Mouse (Mus musculus) embryonic facial prominence, embryonic 14.5 days (tissue): Measurements from ENCODE around the gene Unk. TPM values are rescaled to one million over a fixed set of nuclear protein-coding genes. Genes with fewer than 3 reads are reported as not detected.
A peak's percentile ranks its signal among the peaks of the same experiment; 100 is the strongest.

Experiments used
- ATAC-seq: fragments of 200-750 bp; cut with Nextera tagmentation; 2 replicates; pipeline ENCODE4 v1.8.0; 2017; ENCODE audit warnings: low read depth, moderate number of reproducible peaks, moderate TSS enrichment
- DNase-seq: peaks from one replicate; pipeline ENCODE4 v3.0.0-alpha.2; 2015; ENCODE audit warnings: low spot score
- H3K27ac ChIP-seq: fragments of 300-500 bp; sonication (generic); replicated peaks from 2 replicates; pipeline ENCODE4 v1.5.1; 2014; ENCODE audit warnings: low read depth, mild to moderate bottlenecking, low read length, moderate library complexity
- H3K27me3 ChIP-seq: fragments of 300-500 bp; sonication (generic); replicated peaks from 2 replicates; pipeline ENCODE4 v1.6.1; 2014; ENCODE audit warnings: low read length; ENCODE audit not compliant: control insufficient read depth, insufficient read depth
- H3K36me3 ChIP-seq: fragments of 300-500 bp; sonication (generic); 2 replicates; pipeline ENCODE4 v1.6.1; 2014; ENCODE audit warnings: low read length, mixed read lengths; ENCODE audit not compliant: control insufficient read depth, insufficient read depth
- H3K4me1 ChIP-seq: fragments of 300-500 bp; sonication (generic); 2 replicates; pipeline ENCODE4 v1.6.1; 2014; ENCODE audit warnings: antibody characterized with exemption, low read length; ENCODE audit not compliant: control insufficient read depth, insufficient read depth
- H3K4me2 ChIP-seq: fragments of 300-500 bp; sonication (generic); 2 replicates; pipeline ENCODE4 v1.6.1; 2014; ENCODE audit warnings: low read depth, mild to moderate bottlenecking, low read length, moderate library complexity, mixed read lengths
- H3K4me3 ChIP-seq: fragments of 300-500 bp; sonication (generic); 2 replicates; pipeline ENCODE4 v1.5.1; 2014; ENCODE audit warnings: low read depth, mild to moderate bottlenecking, low read length
- H3K9ac ChIP-seq: fragments of 300-500 bp; sonication (generic); 2 replicates; pipeline ENCODE4 v1.6.1; 2014; ENCODE audit warnings: low read depth, mild to moderate bottlenecking, low read length, moderate library complexity, mixed read lengths
- H3K9me3 ChIP-seq: fragments of 300-500 bp; sonication (generic); 2 replicates; pipeline ENCODE4 v1.6.1; 2016; ENCODE audit warnings: low read length; ENCODE audit not compliant: control insufficient read depth
- WGBS: fragments of 180-500 bp; shearing (Covaris S2); extraction: QIAGEN DNeasy Blood & Tissue Kit; methylation state at CpG from one replicate; pipeline ENCODE4 v1.1.7; 2014; 5-methylcytosine and 5-hydroxymethylcytosine counted together
- polyA plus RNA-seq: library from polyadenylated mRNA; unstranded; fragments of >200 nt; fragmentation: Nextera tagmentation; extraction: Ambion mirVana; gene quantifications from 2 replicates; pipeline ENCODE4 v1.2.1, GENCODE M21; 2014

Gene Unk
- polyA plus RNA-seq, 1 experiment from 2014 or later = 25.1 TPM

- no peaks in the 10 kb centered on the region for H3K36me3 ChIP-seq
- H3K27me3 ChIP-seq = no peaks in the 10 kb centered on the region
- H3K9ac ChIP-seq = no peak overlapping the region
- H3K4me1 ChIP-seq = no peaks in the 10 kb centered on the region
- no peaks in the 10 kb centered on the region for H3K9me3 ChIP-seq
- no peak overlapping the region for H3K4me3 ChIP-seq
- H3K4me2 ChIP-seq = no peak overlapping the region
- no peak overlapping the region for H3K27ac ChIP-seq
- DNase-seq (no peak), ATAC-seq (no peak)
- WGBS = 81% methylated on average over 3 of the region's 3 CpGs
Measured at GRCm38 (mm10) chr11:116072608-116073007, 42.5 kb downstream of the Unk start.

DNA sequence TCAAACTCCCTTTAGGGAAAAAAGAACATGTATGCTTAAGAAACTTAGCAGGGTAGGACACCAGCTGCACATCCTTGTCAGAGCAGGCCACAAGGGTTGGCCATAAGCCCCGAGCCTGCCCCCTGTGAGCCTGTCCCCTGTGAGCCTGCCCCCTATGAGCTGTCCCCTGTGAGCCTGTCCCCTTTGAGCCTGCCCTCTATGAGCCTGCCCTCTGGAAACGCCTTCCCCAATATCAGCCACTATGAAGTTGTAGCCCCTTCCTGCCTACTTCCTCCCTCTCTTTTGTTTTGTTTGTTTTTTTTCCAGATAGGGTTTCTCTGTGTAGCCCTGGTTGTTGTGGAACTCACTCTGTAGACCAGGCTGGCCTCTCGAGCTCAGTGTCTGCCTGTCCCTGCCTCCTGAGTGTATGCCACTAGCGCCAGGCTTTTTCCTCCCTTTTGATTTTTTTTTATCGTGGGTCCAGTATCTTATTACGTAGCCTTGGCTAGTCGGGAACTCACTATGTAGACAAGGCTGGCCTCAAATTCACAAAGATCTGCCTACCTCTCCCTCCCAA lies 44.4 kb downstream of the Unk start:
- DNase-seq = no peak
- ATAC-seq = no peak
- Histone ChIP-seq H3K4me1 (peaks cover 6% of the 10 kb centered on the region; the same call in 1 of the 2 replicates), H3K4me3 (no peak overlapping the region), H3K27ac (no peak overlapping the region), H3K27me3 (no peaks in the 10 kb centered on the region), H3K9me3 (no peaks in the 10 kb centered on the region), H3K36me3 (peaks cover 7% of the 10 kb centered on the region), H3K4me2 (no peak overlapping the region), H3K9ac (no peak overlapping the region)
- 52% methylated on average over 7 of the region's 7 CpGs for WGBS

DNA sequence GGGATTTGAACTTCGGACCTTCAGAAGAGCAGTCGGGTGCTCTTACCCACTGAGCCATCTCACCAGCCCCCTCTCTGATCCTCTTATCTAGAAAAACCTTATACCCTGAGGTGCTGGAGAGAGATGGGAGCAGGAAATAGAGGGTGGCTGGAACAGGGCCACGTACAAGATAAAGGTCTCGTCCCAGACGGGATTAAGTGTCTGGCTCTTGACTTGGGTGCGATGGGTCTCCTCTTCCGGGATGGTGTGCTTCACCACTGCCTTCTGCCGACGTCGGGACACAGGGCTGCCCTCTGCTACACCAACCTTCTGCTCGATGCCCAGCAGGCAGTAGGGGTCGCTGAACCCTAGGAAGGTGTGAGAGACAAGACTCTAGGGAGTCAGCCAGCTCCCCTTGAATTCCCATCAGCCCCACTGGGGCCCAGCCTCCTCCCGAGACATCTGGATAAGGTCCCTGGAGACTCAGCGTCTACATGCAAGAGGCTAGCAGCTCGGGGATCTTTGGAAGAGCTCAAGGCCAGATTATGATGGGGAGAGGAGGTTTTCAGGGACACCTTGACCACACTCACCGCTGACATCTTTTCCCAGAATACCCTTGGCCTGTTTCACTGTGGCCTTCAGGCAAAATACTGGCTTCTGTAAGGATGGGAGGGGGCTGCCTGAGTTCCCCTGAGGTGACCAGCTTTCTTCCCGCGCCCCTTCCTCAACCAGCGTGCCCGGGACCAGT lies 45.6 kb downstream of the Unk start:
- Histone ChIP-seq H3K9ac (no peak overlapping the region), H3K9me3 (no peaks in the 10 kb centered on the region), H3K27ac (no peak overlapping the region), H3K4me1 (peaks cover 6% of the 10 kb centered on the region; the same call in 1 of the 2 replicates), H3K4me3 (no peak overlapping the region), H3K27me3 (no peaks in the 10 kb centered on the region), H3K4me2 (no peak overlapping the region), H3K36me3 (peaks cover 19% of the 10 kb centered on the region)
- DNase-seq (no peak), ATAC-seq (no peak)
- 57% methylated on average over 20 of the region's 20 CpGs for WGBS

- peaks cover 24% of the 10 kb centered on the region for H3K36me3 ChIP-seq
- ATAC-seq (no peak), DNase-seq (no peak)
- no peaks in the 10 kb centered on the region for H3K27me3 ChIP-seq
- no peak overlapping the region for H3K4me2 ChIP-seq
- no peaks in the 10 kb centered on the region for H3K9me3 ChIP-seq
- no peak overlapping the region for H3K9ac ChIP-seq
- H3K4me3 ChIP-seq = no peak overlapping the region
- H3K4me1 ChIP-seq = peaks cover 6% of the 10 kb centered on the region; the same call in 1 of the 2 replicates
- no peak overlapping the region for H3K27ac ChIP-seq
- WGBS = 60% methylated on average over 5 of the region's 7 CpGs
Measured at GRCm38 (mm10) chr11:116076266-116076540, 46.1 kb downstream of the Unk start.

DNA sequence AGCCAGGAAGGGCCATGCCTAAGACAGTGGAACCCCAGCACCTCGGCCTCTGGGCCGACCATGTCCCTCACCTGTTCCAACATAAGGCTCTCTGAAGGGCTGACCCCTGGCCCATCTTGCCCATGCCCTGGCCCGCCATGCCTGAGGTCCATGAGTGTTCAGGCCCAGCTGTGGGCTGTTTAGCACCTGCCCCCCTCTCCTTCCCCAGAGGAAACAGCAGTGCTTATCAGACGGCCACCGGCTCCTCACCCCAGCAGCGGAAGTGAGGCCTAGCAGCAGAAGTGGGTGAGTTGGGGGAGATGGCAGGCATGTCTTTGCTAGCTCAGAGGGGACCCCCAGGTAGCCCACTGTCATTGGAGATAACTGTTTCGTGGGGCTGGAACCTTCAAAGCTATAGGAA lies 46.7 kb downstream of the Unk start:
- Histone ChIP-seq H3K36me3 (peaks cover 29% of the 10 kb centered on the region), H3K9ac (peak overlapping the region; percentile 19; the same call in 1 of the 2 replicates), H3K4me3 (no peak overlapping the region), H3K27me3 (no peaks in the 10 kb centered on the region), H3K27ac (no peak overlapping the region), H3K9me3 (no peaks in the 10 kb centered on the region), H3K4me2 (no peak overlapping the region), H3K4me1 (peaks cover 6% of the 10 kb centered on the region; the same call in 1 of the 2 replicates)
- no peak for ATAC-seq
- no peak for DNase-seq
- WGBS = 80% methylated on average over 7 of the region's 7 CpGs

GRCm38 (mm10) chr11:116077446-116078204 lies 47.5 kb downstream of the Unk start, which contains the start of gene Unc13d:
Gene Unc13d (minus strand): TSS chr11:116077961.
- H3K4me3 ChIP-seq = peak within 1 kb of the TSS; percentile 21
- H3K4me2 ChIP-seq = peak within 1 kb of the TSS; percentile 46
- peak within 1 kb of the TSS; percentile 58; the same call in 1 of the 2 replicates for H3K27ac ChIP-seq
- no peaks in the 10 kb centered on the region for H3K9me3 ChIP-seq
- no peaks in the 10 kb centered on the region for H3K27me3 ChIP-seq
- H3K4me1 ChIP-seq = peaks cover 6% of the 10 kb centered on the region; the same call in 1 of the 2 replicates
- no peak for DNase-seq
- peaks cover 37% of the 10 kb centered on the region for H3K36me3 ChIP-seq
- peak; percentile 45; the same call in 1 of the 2 replicates for ATAC-seq
- peak within 1 kb of the TSS; percentile 58 for H3K9ac ChIP-seq
- 61% methylated on average over 21 of the region's 22 CpGs for WGBS

DNA sequence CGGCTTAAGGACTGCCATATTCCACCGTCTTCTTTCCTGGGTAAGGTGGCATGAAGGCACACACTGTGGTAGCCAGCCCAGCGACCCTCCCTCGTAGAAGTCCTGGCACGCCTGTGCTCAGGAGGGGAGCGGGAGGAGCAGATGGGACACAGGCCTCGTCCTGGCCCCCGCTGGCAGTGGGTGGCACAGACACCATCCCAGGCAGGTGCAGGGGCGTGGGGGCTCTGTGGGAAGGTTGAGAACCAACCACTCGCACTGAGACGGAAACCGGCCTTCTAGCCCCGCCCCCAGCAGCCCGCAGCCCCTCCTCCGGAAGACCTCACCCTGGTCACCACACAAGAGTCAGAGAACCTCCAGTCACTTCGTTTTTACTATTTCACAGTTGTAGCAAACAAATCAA lies 48.1 kb downstream of the Unk start:
- Histone ChIP-seq H3K4me2 (peak overlapping the region; percentile 46), H3K36me3 (peaks cover 42% of the 10 kb centered on the region), H3K9me3 (no peaks in the 10 kb centered on the region), H3K27ac (peak overlapping the region; percentile 58; the same call in 1 of the 2 replicates), H3K4me1 (peaks cover 6% of the 10 kb centered on the region; the same call in 1 of the 2 replicates), H3K4me3 (peak overlapping the region; percentile 21), H3K9ac (peak overlapping the region; percentile 58), H3K27me3 (no peaks in the 10 kb centered on the region)
- no peak for ATAC-seq
- 10% methylated on average over 15 of the region's 16 CpGs for WGBS
- DNase-seq = peak; percentile 36

DNA sequence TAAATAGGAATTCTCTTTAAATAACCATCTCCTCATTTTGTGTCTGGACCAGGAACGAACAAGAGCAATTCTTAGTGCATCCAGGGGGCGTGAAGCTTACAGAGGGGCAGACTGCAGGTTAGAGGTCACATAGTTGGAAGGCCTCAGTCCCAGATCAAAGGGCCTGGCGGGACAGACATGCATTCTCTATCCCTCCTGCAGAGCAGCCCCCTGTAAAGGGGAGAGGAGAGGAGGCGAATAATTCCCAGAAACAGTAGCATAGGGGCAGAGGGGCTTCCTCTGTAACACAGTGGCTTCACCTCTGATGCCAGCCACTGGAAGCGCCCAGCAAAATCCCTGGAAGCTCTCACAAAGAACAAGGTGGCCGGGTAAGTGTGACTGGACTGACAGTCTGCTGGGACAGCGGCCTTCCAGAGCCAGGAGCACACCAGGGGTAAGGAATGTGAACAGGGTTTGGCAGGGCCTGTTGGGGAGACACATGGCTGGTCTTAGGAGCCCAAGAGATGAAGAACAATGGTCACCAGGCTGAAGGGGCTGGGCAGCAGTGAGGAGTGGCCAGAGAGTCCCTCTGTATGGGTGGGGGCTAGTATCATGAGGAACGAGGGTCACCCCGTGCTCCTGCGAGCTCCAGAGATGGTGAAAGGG lies 48.7 kb downstream of the Unk start:
- peaks cover 6% of the 10 kb centered on the region; the same call in 1 of the 2 replicates for H3K4me1 ChIP-seq
- 35% methylated on average over 10 of the region's 10 CpGs for WGBS
- H3K9me3 ChIP-seq = no peaks in the 10 kb centered on the region
- H3K9ac ChIP-seq = no peak overlapping the region
- H3K27me3 ChIP-seq = no peaks in the 10 kb centered on the region
- no peak for DNase-seq
- H3K4me2 ChIP-seq = no peak overlapping the region
- ATAC-seq = no peak
- peaks cover 48% of the 10 kb centered on the region for H3K36me3 ChIP-seq
- H3K4me3 ChIP-seq = no peak overlapping the region
- H3K27ac ChIP-seq = no peak overlapping the region
